Mouse (Mus musculus): ENCODE measurements around the gene Vtn.
A peak's percentile ranks its signal among the peaks of the same experiment; 100 is the strongest.

The Vtn gene

GRCm38 (mm10) chr11:78499004-78499403 is at the start of gene Vtn:
Gene Vtn, plus strand, starts transcription at chr11:78499091.
- peak; percentile 17 for DNase-seq

DNA sequence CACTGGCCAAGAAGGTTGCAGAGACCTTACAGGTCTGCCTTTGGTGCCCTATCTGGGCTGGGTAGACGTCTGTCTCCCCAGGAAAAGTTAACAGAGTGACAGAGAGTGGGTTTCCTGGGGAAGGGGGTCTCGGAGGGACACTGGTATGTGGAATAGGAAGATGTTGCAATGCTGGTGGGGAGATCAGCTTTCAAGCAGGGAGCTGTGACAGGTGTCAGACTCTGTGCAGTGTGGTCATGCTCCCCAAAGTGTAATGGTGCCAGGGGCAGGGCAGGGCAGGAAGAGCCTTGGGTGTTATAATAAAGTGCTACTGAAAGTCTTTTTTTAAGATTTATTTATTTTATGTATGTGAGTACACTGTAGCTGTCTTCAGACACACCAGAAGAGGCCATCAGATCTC is 48.6 kb upstream of the Vtn start:
- DNase-seq: no peak

GRCm38 (mm10) chr11:78453675-78454074 is 45.2 kb upstream of the Vtn start:
- DNase-seq: peak; percentile 84

- no peak for DNase-seq
Observed at GRCm38 (mm10) chr11:78454276-78454675, 44.6 kb upstream of the Vtn start.

- DNase-seq: peak; percentile 44
Observed at GRCm38 (mm10) chr11:78455308-78455707, 43.6 kb upstream of the Vtn start.

DNA sequence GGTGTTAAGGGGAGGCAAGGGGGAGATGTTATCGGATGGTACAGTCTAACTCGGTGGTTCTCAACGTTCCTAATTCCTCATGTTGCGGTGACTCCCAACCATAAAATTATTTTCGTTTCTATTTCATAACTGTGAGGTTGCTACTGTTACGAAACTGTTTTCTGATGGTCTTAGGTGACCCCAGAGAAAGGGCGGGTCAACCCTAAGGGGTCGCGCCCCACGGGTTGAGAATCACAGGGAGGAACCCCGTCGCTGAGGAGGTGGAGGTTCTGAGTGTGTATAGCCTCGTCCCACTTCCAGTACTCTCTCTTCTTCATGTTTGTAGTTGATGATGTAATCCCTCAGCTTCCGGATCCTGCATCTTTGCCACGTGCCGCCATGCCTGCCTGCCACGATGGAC is 40.2 kb upstream of the Vtn start:
- DNase-seq: no peak

GRCm38 (mm10) chr11:78461894-78462293 is 37.0 kb upstream of the Vtn start:
- DNase-seq: no peak

GRCm38 (mm10) chr11:78462669-78463068 is 36.2 kb upstream of the Vtn start:
- no peak for DNase-seq

GRCm38 (mm10) chr11:78463286-78464036 is 35.4 kb upstream of the Vtn start:
- DNase-seq: peak; percentile 12

DNA sequence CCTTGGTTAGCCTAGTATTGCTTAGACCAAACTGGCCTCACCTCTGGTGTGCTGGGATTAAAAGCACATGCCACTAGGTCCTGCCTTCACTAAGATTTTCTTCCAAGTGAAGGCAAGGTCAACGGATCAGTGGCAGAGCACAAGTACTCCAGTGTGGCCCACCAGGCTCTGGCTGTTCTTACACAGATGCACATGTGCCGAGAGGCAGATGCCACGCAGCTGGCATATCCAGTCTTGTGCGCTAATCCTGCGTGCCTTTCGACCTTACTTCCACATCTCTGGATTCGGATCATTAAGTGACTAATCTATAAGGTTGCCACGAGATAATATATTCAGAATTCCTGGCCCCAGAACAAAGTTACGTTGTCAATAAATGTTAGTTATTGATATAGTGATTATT is 33.8 kb upstream of the Vtn start:
- DNase-seq: peak; percentile 32

- peak; percentile 94 for DNase-seq
Observed at GRCm38 (mm10) chr11:78465568-78466180, 33.2 kb upstream of the Vtn start, which contains the start of gene Slc46a1. Gene Slc46a1, plus strand, starts transcription at chr11:78465697.

DNA sequence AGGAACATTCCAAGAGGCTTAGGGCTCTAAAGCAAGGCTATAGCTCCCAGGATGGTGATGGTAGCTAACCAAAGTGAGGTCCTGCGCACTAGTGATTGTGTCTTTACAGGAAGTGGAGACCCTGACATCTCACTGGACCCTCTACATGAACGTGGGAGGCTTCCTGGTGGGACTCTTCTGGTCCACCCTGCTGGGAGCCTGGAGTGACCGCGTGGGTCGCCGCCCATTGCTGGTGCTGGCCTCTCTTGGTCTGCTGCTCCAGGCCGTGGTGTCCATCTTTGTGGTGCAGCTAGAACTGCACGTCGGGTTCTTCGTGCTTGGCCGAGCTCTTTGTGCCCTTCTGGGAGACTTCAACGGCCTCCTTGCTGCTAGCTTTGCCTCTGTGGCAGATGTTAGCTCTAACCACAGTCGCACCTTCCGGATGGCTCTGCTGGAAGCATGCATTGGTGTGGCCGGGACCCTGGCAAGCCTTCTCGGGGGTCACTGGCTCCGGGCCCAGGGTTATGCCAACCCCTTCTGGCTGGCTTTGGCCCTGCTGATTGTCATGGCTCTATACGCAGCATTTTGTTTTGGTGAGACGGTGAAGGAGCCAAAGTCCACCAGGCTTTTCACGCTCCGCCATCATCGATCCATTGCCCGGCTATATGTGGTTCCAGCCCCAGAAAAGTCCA is 32.5 kb upstream of the Vtn start:
- no peak for DNase-seq

DNA sequence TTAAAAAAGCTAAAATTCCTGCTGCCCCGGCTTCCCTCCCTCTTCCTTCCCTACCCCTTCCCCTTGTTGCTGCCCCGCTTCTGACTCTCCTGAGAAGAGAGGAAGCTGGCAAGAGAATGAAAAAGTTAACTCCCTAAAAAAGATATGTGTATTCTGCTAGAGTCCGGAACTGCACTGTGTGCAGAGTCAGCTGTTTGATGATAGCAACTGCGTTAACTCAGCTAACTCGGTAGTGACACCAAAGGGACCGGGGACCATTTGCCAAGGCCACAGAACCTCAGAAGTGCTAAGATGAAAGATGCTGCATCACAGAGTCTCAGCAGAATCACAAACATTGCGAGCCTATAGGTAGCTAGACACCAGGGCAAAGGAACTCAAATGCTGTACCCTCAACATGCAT is 31.4 kb upstream of the Vtn start:
- DNase-seq: no peak

GRCm38 (mm10) chr11:78467932-78468331 is 31.0 kb upstream of the Vtn start:
- DNase-seq: no peak

- DNase-seq: no peak
Observed at GRCm38 (mm10) chr11:78471326-78472103, 27.4 kb upstream of the Vtn start.

- no peak for DNase-seq
Observed at GRCm38 (mm10) chr11:78475289-78475688, 23.6 kb upstream of the Vtn start.

- no peak for DNase-seq
Observed at GRCm38 (mm10) chr11:78483639-78484038, 15.3 kb upstream of the Vtn start.

DNA sequence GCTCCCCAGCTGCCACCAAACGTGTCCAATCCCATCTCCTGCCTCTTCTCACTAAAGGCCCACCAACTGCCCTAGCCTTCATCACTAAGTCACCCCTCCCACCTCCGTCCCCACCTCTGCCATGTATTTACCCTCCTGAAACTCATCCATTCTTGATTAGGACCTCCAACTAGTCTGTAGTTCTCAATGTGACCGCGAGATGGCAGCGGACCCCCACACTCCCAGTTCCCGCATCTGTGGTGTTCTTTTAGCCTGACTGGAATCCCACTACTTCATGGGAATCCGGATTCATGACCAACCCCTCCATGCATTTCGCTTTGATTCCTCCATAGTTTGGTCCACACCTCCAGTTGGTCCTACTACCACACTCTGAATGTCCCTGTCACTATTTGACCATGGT is 10.7 kb upstream of the Vtn start:
- DNase-seq: peak; percentile 79

- peak; percentile 84 for DNase-seq
Observed at GRCm38 (mm10) chr11:78490781-78491241, 8.1 kb upstream of the Vtn start.

DNA sequence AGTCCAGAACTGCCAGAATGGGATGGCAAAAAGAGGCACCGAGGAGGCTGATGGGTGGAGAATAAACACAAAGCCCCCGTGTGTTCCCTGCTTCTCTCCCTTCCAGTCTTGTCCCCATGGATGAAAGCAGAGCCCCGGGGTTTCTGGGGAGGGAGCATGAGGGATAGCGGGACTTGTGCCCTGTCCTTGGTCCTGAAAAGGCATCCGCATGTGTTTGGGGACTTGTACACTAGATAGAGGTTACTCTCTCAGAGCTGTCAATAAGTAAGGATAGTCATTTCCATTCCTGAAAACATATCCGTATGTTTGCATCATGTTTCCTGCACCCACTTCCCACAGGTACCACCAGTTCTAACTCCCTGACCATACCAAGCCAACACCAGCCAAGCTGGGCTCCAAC is 3.0 kb upstream of the Vtn start:
- DNase-seq: peak; percentile 75

DNA sequence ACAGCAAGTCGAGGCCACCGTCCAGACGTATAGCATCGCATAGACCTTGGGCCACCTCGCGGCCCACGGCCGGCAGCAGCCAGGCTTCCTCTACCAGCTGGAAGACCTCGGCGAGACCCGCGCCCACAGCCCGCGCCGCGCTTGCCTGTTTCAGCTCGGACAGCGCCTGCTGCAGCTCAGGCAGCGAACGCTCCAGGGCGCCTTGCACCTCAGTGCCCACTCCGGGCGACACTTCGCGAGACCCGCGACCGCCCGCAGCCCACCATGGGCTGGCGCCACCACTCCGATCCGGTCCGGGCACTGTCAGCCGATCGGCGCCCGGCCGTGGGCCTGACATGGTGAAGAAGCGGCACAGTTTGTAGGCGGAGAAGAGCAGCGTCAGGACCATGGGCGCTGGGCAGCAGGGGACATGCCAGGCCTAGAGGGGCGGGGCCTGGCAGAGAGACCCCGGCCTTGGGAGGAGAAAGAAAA is 1.8 kb upstream of the Vtn start:
- peak; percentile 61 for DNase-seq

- DNase-seq: peak; percentile 98
Observed at GRCm38 (mm10) chr11:78497544-78498522, 1.1 kb upstream of the Vtn start, which contains the start of gene Sarm1. Gene Sarm1, minus strand, starts transcription at chr11:78497754.
